Mouse (Mus musculus) limb, embryonic 10.5 days (tissue): Measurements from ENCODE around the gene Tmem203. TPM values are rescaled to one million over a fixed set of nuclear protein-coding genes. Genes with fewer than 3 reads are reported as not detected.
"Not testable (repeated sequence)": the region's sequence is repeated elsewhere in the genome, so short reads cannot be mapped to it uniquely, and the experiment has no call there.

ENCODE experiments used
- DNase-seq: peaks from one replicate; pipeline ENCODE4 v3.0.0-alpha.2; 2017; ENCODE audit warnings: low spot score
- H3K27ac ChIP-seq: fragments of 300-500 bp; sonication (generic); 2 replicates; pipeline ENCODE4 v1.5.1; 2016; ENCODE audit warnings: mild to moderate bottlenecking
- H3K27me3 ChIP-seq: fragments of 300-500 bp; sonication (generic); 2 replicates; pipeline ENCODE4 v1.6.1; 2016; ENCODE audit warnings: low read depth, mild to moderate bottlenecking; ENCODE audit not compliant: poor library complexity, severe bottlenecking
- H3K36me3 ChIP-seq: fragments of 300-500 bp; sonication (generic); 2 replicates; pipeline ENCODE4 v1.6.1; 2016; ENCODE audit warnings: mild to moderate bottlenecking, moderate library complexity
- H3K4me1 ChIP-seq: fragments of 300-500 bp; sonication (generic); 2 replicates; pipeline ENCODE4 v1.6.1; 2016
- H3K4me3 ChIP-seq: fragments of 300-500 bp; sonication (generic); 2 replicates; pipeline ENCODE4 v1.5.1; 2016; ENCODE audit warnings: mild to moderate bottlenecking, moderate library complexity
- H3K9me3 ChIP-seq: fragments of 300-500 bp; sonication (generic); replicated peaks from 2 replicates; pipeline ENCODE4 v1.6.1; 2016; ENCODE audit warnings: mild to moderate bottlenecking
- WGBS: fragments of 180-500 bp; shearing (Covaris S2); methylation state at CpG from one replicate; pipeline ENCODE4 v1.1.7; 2016; 5-methylcytosine and 5-hydroxymethylcytosine counted together
- polyA plus RNA-seq: library from polyadenylated mRNA; unstranded; fragments of >200 nt; fragmentation: Nextera tagmentation; extraction: Ambion mirVana; gene quantifications from 2 replicates; pipeline ENCODE4 v1.2.1, GENCODE M21; 2016

Gene Tmem203
- polyA plus RNA-seq, 1 experiment from 2014 or later = 18.4 TPM

GRCm38 (mm10) chr2:25238106-25238505, 17.1 kb upstream of the Tmem203 start:
- Histone ChIP-seq H3K4me1 (peaks cover 33% of the 10 kb centered on the region), H3K9me3 (no peaks in the 10 kb centered on the region), H3K36me3 (no peaks in the 10 kb centered on the region), H3K27ac (no peak overlapping the region), H3K4me3 (no peak overlapping the region), H3K27me3 (peaks cover 54% of the 10 kb centered on the region)
- no peak for DNase-seq

DNA sequence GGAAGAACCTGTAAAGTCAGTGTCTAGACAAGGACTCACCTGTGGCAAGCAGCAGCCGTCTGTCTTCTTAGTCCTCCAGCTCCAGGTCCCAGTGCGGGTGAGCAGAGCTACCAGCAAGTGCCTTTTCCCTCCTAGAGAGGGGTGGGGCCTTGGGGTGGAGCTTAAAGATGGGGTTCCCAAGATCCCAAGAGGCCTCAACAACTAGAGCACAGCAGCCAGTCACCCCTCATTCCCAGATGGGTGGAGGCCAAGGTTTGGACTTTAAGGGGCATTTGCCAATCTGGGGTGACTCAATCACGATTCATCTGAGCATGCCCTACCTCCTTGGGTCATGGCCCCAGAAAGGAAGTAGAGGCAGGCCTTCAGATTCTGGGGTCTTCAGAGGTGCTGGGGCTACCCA, 15.5 kb upstream of the Tmem203 start:
- Histone ChIP-seq H3K27ac (no peak overlapping the region), H3K27me3 (peaks cover 67% of the 10 kb centered on the region), H3K36me3 (no peaks in the 10 kb centered on the region), H3K4me3 (no peak overlapping the region), H3K9me3 (no peaks in the 10 kb centered on the region), H3K4me1 (peaks cover 34% of the 10 kb centered on the region)
- 87% methylated on average over 3 of the region's 3 CpGs for WGBS
- no peak for DNase-seq

- H3K27me3 ChIP-seq = peaks cover 62% of the 10 kb centered on the region
- WGBS = 46% methylated on average over 8 of the region's 8 CpGs
Measured at GRCm38 (mm10) chr2:25240310-25240709, 14.9 kb upstream of the Tmem203 start.

DNA sequence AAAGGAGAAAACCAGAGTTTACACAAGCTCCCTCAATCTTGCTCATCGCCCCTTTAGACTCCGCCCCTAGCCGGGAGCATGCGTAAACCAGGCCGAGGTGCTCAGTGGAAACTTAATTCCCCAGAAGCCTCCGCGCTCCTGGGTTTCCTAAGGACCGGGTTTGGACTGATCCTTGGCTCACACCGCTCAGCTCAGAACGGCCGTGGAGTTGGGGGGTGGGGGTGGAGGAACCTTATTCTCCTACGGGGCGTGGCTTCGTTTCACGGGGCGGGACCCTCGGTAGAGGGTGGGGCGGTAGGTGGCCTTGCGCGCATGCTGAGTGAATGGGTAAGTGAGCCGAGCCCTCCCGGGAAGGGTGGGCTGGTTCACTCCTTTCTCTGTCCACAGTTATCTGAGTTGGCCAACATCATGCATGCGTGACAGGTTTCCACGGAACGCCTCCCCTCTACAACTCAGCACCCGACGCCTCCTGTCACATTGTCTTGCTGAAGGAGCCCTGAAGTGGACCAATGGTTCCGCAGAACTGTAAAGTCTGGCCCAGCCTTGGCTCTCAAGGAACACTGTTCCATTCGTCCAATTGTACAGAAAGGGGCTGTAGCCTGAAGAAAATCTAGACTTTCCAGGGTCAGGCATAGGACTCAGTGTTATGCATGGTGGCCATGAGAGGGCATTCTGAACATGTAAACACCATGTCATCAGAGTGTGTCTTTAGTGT, 14.4 kb upstream of the Tmem203 start:
- Histone ChIP-seq H3K4me1 (peaks cover 34% of the 10 kb centered on the region), H3K36me3 (peaks cover 10% of the 10 kb centered on the region), H3K9me3 (no peaks in the 10 kb centered on the region), H3K27ac (peak overlapping the region; percentile 71), H3K4me3 (peak overlapping the region; percentile 63), H3K27me3 (peaks cover 56% of the 10 kb centered on the region)
- DNase-seq = peak; percentile 79
- WGBS = 2% methylated on average over 29 of the region's 29 CpGs

More at GRCm38 (mm10) chr2:25240310-25240709, 14.9 kb upstream of the Tmem203 start:
- Histone ChIP-seq H3K4me1 (peaks cover 34% of the 10 kb centered on the region), H3K27ac (peak overlapping the region; percentile 71; the same call in 1 of the 2 replicates), H3K9me3 (no peaks in the 10 kb centered on the region), H3K4me3 (peak overlapping the region; percentile 63), H3K36me3 (peaks cover 4% of the 10 kb centered on the region)
- no peak for DNase-seq

- no peak for DNase-seq
- Histone ChIP-seq H3K36me3 (peaks cover 15% of the 10 kb centered on the region), H3K27me3 (peaks cover 51% of the 10 kb centered on the region), H3K4me3 (peak overlapping the region; percentile 63), H3K4me1 (peaks cover 34% of the 10 kb centered on the region), H3K27ac (no peak overlapping the region; the same call in 1 of the 2 replicates), H3K9me3 (no peaks in the 10 kb centered on the region)
- 24% methylated on average over 6 of the region's 6 CpGs for WGBS
Measured at GRCm38 (mm10) chr2:25241438-25241775, 13.8 kb upstream of the Tmem203 start.

GRCm38 (mm10) chr2:25242101-25242506, 13.1 kb upstream of the Tmem203 start, which contains the start of the genes Rnf208 and Cysrt1:
Gene Rnf208, plus strand, starts transcription at chr2:25242255.
Gene Cysrt1, minus strand, starts transcription at chr2:25242452.
- Histone ChIP-seq H3K4me1 (peaks cover 31% of the 10 kb centered on the region), H3K9me3 (no peaks in the 10 kb centered on the region), H3K4me3 (peak within 1 kb of the TSS; percentile 63), H3K36me3 (peaks cover 22% of the 10 kb centered on the region), H3K27ac (peak within 1 kb of the TSS; percentile 71), H3K27me3 (peaks cover 48% of the 10 kb centered on the region)
- DNase-seq = peak; percentile 43
- WGBS = under 1% methylated on average over 59 of the region's 59 CpGs

DNA sequence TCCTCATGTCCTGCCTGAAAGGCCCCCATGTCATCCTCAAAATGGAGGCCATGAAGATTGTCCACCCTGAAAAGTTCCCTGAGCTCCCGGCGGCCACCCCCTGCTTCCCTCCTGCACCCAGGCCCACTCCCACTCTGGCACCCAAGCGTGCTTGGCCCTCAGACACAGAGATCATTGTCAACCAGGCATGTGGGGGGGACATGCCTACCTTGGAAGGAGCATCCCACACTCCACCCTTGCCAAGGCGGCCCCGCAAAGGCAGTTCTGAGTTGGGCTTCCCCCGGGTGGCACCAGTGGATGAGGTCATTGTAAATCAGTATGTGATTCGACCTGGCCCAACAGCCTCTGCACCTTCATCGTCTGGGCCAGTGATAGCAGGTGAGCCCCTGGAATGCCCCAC, 11.9 kb upstream of the Tmem203 start:
- DNase-seq = no peak
- peaks cover 44% of the 10 kb centered on the region for H3K27me3 ChIP-seq
- 72% methylated on average over 8 of the region's 8 CpGs for WGBS
- peak overlapping the region; percentile 63 for H3K4me3 ChIP-seq
- H3K9me3 ChIP-seq = no peaks in the 10 kb centered on the region
- peak overlapping the region; percentile 47; the same call in 1 of the 2 replicates for H3K27ac ChIP-seq
- H3K4me1 ChIP-seq = peaks cover 31% of the 10 kb centered on the region
- H3K36me3 ChIP-seq = peaks cover 35% of the 10 kb centered on the region

DNA sequence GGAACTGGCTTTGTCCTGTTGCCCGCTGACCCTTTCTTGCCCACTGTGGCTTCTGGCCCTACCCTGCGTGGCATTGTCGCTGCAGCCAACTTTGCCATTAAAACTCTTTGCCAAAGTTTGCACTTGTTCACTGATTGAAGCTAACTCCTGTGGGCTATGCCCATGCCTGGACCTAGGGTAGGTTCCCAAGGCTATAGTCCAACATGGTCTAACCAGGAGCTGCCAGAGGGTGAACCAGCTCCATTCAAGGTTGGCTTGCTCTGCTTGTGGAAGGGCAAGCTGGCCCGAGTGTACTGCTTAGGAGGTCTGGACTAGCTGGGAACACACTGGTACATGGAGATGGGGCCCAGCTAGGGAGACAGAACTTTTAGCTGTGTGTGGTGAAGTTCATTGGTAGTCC, 11.1 kb upstream of the Tmem203 start:
- Histone ChIP-seq H3K9me3 (no peaks in the 10 kb centered on the region), H3K4me1 (peaks cover 31% of the 10 kb centered on the region), H3K36me3 (peaks cover 43% of the 10 kb centered on the region), H3K27ac (no peak overlapping the region), H3K27me3 (peaks cover 39% of the 10 kb centered on the region), H3K4me3 (no peak overlapping the region)
- 87% methylated on average over 4 of the region's 4 CpGs for WGBS
- no peak for DNase-seq

GRCm38 (mm10) chr2:25246183-25247072, 8.8 kb upstream of the Tmem203 start, which contains the start of gene AL732309.1:
Gene AL732309.1, minus strand, starts transcription at chr2:25246863.
- Histone ChIP-seq H3K4me1 (peaks cover 18% of the 10 kb centered on the region), H3K4me3 (no peak within 1 kb of the TSS), H3K27ac (no peak within 1 kb of the TSS), H3K27me3 (peaks cover 31% of the 10 kb centered on the region), H3K36me3 (peaks cover 65% of the 10 kb centered on the region), H3K9me3 (no peaks in the 10 kb centered on the region)
- DNase-seq = no peak
- 91% methylated on average over 10 of the region's 10 CpGs for WGBS

GRCm38 (mm10) chr2:25252331-25252730, 2.9 kb upstream of the Tmem203 start:
- 83% methylated on average over 1 of the region's 1 CpGs for WGBS
- no peak for DNase-seq
- Histone ChIP-seq H3K27me3 (no peaks in the 10 kb centered on the region), H3K4me3 (no peak overlapping the region), H3K9me3 (no peaks in the 10 kb centered on the region), H3K36me3 (peaks cover 56% of the 10 kb centered on the region), H3K27ac (no peak overlapping the region), H3K4me1 (peaks cover 18% of the 10 kb centered on the region)

GRCm38 (mm10) chr2:25256443-25257109, 1.3 kb downstream of the Tmem203 start:
- Histone ChIP-seq H3K4me3 (peak overlapping the region; percentile 79), H3K36me3 (peaks cover 14% of the 10 kb centered on the region), H3K4me1 (peaks cover 18% of the 10 kb centered on the region)
- WGBS = 68% methylated on average over 12 of the region's 12 CpGs
- not testable (repeated sequence) for H3K27ac ChIP-seq, H3K27me3 ChIP-seq, DNase-seq, H3K9me3 ChIP-seq

DNA sequence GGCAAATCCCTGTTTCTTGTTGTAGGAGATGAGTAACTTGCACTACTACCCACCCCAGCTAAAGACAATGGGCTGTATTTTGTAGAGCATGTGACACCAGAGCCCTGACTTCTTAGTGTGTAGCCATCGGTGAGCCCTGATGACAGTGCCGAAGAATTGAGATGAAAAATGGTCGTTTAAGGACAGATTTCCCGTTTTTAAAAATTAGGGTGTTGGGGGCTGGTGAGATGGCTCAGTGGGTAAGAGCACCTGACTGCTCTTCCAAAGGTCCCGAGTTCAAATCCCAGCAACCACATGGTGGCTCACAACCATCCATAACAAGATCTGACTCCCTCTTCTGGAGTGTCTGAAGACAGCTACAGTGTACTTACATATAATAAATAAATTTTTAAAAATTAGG, 2.0 kb downstream of the Tmem203 start:
- H3K4me1 ChIP-seq = peaks cover 23% of the 10 kb centered on the region
- not testable (repeated sequence) for H3K4me3 ChIP-seq, H3K36me3 ChIP-seq, DNase-seq, H3K9me3 ChIP-seq, H3K27ac ChIP-seq, H3K27me3 ChIP-seq
- WGBS = 91% methylated on average over 5 of the region's 5 CpGs
